Mouse (Mus musculus): Measurements from ENCODE around the gene Elavl1.
"Not testable (repeated sequence)": the region's sequence is repeated elsewhere in the genome, so short reads cannot be mapped to it uniquely, and the experiment has no call there.

Elavl1 gene

DNA sequence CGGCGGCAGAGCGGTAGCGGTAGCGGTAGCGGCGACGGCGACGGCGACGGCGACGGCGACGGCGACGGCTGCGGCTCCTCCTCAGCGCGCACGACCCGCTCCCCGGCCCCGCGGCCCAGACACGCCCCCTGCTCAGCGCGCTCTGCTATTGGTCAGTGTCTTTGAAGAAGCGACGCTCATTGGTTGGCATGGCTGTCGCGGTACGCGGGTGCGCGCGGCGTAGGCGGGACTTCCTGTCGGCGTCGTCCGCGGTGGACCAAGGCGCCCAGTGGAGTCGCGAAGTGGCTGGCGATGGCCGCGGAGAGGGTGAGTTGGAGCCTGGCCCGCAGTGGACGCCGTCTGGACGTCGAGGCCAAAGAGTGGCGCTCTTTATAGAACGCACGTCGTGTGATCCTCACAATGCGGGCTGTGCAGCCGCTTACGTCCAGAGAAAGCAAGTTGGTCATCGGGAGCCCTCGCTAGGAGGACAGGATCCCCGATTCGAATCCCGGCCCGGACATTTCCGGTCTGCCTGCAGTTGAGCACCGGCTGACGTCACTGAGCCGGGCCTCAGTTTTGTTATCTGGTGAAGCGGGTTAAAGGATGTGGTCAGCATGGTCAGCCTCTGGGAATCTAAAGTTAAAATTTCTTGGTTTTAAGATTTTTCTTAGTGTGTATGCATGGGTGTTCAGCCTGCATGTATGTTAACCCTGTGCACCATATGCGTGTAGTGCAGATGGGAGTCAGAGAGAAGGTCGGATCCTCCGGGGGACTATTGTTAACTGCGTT is at the start of gene Elavl1, which contains the start of gene Ccl25:
Gene Elavl1, minus strand, starts transcription at position 431 of the 768 bp plus-strand sequence.
Gene Ccl25, plus strand, starts transcription at position 228 of the 768 bp plus-strand sequence.
- DNase-seq (ENCODE audit: low read depth, low spot score) = peak; percentile 98

DNA sequence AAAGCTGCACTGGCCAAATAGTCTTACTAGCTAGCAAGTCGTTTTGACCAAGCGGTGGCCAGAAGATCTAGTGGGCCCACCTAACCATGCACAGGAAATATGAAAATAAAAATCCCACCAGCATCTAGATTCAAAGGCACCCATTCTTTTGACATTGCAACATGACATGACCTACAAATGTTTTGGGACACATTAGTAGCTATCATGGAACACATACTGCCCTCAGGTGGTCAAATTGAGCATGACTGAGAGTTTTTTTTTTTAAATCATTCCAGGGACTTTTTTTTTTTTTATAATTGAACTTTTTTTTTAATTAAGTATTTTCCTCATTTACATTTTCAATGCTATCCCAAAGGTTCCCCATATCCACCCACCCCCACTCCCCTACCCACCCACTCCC is 47.4 kb upstream of the Elavl1 start:
- DNase-seq (ENCODE audit: low read depth, low spot score) = peak; percentile 44

DNA sequence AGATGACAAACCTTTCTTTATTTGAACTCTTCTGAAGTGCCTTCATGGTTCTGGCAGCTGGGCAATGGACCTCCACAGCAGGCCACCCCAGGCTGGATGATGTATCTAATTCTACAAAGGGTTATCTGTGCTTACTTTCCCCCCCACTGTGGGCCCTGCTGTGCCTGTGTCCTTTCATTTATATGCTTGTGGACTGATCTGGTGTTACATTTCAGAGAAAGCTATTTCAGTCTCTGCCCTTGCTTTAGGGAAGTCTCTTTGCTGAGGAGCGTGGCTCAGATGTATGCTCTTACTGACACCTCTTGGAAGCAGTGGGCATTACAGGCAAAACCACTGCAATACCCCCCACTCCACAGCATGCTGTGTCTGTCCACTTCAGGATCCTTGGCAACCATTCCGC is 44.9 kb upstream of the Elavl1 start:
- DNase-seq (ENCODE audit: low read depth, low spot score) = peak; percentile 74

DNA sequence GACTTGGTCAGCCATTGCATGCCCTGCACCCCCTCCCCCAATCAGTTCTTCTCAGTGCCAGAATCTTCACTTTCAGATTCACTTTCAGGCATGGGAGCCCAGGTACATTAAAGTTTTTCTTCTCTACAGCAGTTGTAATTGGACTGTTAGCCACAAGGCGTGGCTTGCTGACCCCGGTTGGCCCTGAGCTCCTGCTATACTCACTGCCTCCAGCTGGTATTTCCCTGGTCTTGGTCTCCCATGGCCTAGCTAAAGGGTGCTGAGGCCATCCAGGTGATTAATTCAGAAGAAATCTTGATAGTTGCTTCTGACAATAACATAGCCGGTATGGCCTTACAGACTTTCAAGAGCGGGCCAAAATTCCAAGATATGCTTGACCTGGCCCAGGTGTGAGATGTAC is 43.3 kb upstream of the Elavl1 start:
- no peak for DNase-seq (ENCODE audit: low read depth, low spot score)

DNA sequence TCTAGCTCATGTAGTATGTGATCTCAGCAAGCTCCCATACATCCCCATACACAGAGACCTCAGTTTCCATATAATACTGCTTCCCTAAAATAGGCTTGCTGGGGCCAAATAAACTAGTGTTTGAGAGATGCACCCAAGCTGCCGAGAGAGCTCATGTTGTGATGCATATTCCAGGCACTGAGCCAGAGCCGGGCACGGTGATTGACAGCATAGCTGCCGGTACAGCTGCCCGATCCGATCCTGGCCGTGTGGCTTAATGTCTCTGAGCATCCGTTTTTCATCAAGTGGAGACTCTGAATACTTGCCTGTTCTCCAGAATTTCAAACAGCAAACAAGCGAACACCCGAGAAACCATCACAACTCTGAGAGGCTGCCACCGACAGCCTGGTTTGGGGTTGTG is 42.6 kb upstream of the Elavl1 start:
- DNase-seq (ENCODE audit: low read depth, low spot score) = no peak

DNA sequence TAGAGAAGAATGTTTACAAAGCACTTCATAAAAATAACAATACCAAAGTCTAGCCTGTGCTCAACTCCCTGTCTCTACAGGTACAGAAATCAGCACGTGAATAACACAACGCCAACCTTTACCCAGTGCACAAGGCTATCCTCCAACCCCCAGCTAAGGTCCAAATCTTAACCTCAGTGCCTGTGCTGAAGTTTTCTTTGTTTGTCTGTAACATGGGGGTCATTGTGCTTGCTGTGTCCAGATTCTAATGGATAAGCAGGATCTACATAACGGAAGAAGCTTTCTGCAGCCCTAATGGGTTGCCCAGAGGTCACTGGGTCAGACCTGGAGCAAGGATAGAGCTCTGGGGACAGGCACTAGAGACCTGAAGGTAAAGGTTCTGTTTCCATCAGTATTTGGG is 41.0 kb upstream of the Elavl1 start:
- DNase-seq (ENCODE audit: low read depth, low spot score) = no peak

DNA sequence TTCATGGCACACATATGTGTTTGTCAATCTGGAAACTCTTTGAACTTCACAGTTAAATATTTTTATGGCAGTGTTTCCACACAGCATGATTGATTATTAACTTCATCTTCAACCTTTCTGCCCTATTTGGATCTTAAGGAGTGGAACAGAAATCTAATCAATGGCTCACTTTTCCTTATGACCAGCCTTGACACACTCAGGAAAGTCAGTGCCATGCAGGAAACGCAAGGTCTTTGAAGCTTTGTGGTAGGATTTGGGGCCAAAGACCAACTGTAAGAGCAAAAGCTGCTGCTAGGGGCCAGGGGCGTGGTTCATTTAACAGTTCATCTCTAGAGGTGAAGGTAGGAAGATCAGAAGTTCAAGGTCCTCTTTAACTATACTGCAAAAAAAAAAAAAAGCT is 35.7 kb upstream of the Elavl1 start:
- no peak for DNase-seq (ENCODE audit: low read depth, low spot score)

DNA sequence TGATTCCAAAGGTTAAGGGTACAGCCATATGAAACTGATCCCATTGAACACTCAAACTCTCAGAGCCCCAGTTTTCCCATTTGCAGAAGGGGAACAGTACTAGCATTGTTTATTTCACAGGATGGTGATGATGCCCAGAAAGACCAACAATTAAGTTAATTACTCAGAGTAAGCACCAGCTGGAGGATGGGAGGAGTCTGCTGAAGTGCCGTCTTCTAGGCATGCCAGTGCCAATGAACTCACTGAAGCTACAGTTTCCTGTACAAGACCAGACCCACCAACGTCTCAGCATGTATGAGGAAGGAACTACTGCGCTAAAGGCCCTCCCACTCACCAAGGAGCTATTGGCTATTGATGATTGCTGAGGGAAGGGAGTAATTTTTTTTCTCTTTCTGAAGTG is 34.1 kb upstream of the Elavl1 start:
- no peak for DNase-seq (ENCODE audit: low read depth, low spot score)

DNA sequence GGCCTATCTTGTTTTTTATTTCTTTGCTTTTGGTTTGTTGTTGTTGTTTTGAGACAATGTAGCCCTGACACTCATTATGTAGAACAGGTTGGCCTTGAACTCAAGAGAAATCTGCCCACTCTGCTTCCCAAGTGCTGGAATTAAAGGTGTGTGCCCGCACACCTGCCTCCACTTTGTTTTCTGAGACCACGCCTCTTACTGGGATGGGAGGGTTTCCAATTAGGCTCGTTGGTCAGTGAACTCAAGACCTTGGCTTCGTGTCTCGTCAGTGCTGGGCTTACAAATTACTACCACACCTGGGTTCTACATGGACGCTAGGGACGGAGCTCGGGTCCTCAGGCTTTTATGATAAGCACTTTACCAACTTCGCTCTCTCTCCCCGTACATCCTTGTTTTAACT is 30.2 kb upstream of the Elavl1 start:
- DNase-seq (ENCODE audit: low read depth, low spot score) = no peak

DNA sequence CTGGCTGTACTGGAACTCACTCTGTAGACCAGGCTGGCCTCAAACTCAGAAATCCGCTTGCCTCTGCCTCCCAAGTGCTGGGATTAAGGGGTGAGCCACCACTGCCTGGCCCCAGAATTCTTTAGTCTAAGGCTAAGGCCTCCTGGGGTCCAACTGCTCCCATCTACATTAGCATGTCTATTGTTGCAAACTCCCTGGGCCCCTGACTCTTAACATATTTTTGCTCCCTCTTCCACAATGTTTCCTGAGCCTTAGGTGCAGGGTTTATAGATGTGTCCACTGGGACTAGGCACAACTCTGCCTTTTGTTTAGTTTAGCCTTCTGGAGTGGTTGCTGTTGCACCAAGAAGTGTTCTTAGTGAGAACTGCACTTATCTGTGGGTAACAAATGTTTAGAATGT is 29.3 kb upstream of the Elavl1 start:
- no peak for DNase-seq (ENCODE audit: low read depth, low spot score)

DNA sequence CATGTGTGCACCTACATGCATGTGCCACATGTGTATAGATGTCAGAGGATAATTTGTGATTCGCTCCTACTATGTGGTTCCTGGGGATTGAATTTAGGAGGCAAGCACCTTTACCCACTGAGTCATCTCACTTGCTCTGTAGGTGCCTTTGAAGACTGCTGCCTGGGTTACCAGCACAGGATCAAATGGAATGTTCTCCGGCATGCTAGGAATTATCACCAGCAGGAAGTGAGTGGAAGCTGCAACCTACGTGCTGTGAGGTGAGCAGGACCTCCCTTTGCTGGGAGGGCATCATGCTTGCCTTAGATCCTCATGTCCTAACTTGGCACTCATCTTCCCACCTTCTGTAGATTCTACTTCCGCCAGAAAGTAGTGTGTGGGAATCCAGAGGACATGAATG is 28.5 kb upstream of the Elavl1 start:
- no peak for DNase-seq (ENCODE audit: low read depth, low spot score)

DNA sequence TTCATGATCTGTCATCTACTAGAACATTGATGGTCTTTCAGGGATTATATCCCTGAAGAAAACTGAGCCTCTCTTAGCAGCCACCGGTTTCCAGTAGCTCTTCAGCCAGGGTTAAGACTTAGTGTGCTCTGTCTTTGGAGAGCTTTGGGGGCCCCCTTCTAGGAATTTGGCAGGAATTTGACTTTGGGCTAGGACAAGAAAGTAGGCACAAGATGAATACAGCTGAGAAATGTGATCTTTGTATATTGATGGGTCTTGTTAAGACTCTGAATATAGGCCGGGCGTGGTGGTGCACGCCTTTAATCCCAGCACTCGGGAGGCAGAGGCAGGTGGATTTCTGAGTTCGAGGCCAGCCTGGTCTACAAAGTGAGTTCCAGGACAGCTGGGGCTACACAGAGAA is 27.3 kb upstream of the Elavl1 start:
- not testable (repeated sequence) for DNase-seq (ENCODE audit: low read depth, low spot score)

DNA sequence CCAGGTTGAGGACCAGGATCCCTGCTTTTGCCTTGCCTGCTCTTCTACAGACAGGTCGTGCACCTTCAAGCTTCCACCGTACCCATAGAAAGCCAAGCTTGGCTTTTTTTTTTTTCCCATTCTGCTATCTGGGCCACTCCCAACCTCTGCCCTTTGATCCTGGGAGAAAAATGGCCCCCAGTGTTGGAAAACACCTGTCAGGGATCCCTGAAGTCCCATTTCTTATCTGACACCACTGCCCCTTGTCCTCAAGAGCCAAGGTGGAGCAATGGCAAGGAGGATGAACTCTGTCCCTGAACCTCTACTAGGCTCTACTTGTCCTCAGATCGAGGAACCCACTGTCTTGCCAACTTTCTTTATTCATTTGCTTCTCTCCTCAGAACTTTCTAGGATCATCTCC is 25.4 kb upstream of the Elavl1 start:
- no peak for DNase-seq (ENCODE audit: low read depth, low spot score)

DNA sequence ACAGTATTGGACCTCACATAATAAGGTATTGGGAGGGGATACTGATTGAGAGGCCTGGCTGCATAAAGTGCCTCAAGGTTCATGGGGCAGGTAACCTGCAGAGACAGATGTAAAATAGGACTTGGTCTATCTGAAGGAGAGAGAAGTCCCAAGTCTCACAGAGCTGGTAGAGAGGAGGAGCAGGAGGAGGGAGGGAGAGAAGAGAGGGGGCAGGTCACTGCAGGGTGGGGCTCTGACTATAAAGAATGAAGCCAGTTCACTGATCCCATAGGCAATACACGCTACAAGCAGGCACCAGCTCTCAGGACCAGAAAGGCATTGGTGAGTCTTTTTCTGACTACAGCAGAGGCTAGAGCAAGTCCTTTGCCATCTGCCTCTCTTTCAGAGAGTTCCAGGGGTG is 24.1 kb upstream of the Elavl1 start:
- DNase-seq (ENCODE audit: low read depth, low spot score) = no peak

DNA sequence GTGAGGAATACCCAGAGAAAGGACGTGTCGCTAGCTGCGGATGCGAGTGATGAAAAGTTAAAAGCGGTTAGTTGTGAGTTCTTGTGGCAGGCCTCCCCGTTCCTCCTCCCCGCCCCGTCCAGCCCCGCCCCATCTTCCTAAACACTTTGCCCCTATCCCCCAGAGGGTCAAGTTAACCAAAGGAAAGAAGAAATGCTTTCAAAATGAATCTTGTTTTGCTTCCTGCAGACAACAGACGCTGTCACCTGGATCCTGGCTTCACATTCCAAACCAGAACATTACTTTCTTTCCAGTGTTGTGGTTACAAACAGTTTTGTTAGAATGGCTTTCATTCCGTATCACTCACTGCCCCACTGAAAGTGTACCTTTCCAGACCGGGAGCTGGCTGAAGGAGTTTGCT is 23.1 kb upstream of the Elavl1 start:
- no peak for DNase-seq (ENCODE audit: low read depth, low spot score)

DNA sequence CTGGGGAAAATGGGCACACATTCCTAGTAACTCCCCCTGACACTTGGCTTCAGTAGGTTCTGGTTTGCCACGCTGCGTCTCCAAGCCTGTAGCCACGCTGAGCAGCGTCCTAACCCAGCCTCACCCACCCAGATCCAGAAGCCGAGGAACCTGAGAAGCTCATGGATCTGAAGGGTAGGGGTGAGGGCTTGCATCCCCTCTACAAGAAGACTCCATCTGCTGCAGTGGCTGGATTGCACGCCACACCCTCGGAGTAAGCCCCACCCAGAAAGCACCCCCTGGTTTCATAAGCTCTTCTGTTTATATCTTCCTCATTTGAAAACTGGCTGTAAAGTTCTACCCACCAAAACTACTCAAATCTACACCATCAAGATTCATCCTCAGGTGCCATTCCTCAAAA is 22.4 kb upstream of the Elavl1 start:
- no peak for DNase-seq (ENCODE audit: low read depth, low spot score)

DNA sequence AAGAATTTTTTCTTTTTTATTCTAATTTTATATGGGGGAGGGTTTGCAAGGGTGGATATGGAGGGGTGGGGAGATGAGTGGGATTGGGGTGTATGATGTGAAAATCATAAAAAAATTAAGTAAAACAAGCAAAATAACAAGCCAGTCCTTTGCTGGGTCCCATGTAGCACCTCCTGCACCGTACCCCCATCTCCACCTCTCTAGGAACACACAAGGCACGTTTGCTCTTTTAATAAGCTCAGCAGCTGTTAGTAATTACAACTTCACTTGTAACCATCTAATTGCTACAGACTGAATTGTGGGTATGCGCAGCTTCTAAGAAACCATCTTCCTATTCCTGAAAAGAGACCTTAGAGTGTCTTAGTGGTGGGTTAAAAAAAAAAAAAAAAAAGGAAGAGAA is 15.0 kb upstream of the Elavl1 start:
- no peak for DNase-seq (ENCODE audit: low read depth, low spot score)

DNA sequence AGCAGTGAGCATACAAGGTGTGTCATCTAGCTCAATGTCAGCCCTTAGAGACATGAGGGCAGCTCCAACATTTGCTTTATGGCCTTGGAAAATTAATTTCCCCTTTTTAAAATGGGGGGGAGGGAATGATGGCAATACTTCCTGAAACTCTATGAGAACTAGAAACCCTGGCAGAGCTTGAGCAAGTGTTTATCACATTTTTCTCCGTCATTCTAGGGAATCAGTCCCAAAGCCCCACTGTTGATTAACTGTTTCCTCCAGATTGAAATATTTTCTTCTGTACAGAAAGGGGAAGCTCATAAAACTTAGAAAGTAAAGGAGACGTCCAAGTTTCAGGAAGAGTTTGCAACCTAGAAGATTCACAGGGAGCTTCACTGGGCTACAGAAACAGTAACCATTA is 10.5 kb upstream of the Elavl1 start:
- DNase-seq (ENCODE audit: low read depth, low spot score) = no peak

DNA sequence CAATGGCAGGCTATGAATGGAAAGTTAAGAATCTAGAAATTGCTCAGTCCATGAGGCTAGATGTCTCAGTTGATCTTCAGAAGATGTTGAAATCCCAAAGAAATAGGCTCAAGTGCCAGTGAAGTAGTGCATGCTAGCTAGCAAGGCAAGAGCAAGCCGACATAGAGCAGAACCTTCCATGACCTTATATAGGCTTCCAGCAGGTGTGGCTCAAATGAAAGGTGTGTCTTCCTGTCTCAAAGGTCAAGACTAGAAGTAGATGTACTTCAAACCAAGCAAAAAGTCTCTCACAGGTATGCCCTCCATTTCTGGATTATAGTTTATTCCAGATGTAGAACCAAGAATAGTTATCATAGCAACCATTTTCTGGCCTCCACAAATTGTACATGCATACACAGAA is 8.8 kb upstream of the Elavl1 start:
- DNase-seq (ENCODE audit: low read depth, low spot score) = no peak

DNA sequence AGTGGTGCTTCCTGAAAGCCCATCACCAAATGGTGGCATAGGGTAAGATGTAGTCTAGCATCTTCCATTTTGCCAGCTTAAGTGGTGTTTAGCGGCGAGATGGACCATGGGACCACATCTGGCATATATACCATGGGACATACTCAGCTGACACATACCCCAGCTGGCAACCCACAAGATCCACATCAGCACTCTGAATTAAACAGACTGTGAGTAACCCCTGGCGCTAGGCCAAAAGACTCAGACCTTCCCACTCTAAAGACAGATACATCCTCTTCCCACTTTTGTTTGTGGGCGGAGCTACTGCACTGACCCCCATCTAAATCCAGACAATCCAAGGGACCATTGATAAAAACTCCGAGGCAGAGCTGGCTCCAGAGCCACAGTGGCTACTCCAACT is 3.8 kb upstream of the Elavl1 start:
- no peak for DNase-seq (ENCODE audit: low read depth, low spot score)

DNA sequence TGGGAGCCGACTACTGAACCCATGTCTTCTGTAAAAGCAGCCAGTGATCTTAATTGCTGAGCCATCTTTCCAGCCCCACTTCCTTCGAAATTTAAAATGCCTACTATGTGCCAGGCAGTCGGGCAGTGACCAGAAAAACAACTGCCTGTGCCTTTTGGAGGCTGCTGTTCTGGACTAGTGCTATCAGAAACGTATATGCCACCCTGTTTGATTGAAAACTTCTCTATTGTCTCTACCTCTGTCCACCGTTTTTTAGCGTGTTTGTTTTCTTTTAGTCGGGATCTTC is 481 bp upstream of the Elavl1 start:
- DNase-seq (ENCODE audit: low read depth, low spot score) = no peak

DNA sequence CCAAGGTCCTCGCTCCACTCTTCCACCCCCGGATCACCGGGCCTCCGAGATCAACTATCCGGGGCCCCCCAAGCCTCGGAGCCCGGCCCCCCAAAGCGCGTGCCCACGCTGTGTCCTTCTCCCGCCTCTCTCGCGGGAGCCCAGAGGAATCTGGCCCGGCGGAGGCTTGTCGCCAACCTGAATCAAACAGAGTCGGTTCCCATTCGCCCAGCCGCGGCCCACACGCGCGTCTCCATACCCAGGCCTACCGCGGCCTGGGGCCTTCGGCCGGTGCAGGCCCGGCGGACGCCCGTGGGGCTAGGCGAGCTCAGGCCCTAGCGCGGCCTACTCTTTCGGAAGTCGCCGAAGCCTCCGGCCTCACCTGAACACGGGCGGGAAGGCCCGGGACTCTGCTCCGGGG is 688 bp downstream of the Elavl1 start:
- no peak for DNase-seq (ENCODE audit: low read depth, low spot score)

DNA sequence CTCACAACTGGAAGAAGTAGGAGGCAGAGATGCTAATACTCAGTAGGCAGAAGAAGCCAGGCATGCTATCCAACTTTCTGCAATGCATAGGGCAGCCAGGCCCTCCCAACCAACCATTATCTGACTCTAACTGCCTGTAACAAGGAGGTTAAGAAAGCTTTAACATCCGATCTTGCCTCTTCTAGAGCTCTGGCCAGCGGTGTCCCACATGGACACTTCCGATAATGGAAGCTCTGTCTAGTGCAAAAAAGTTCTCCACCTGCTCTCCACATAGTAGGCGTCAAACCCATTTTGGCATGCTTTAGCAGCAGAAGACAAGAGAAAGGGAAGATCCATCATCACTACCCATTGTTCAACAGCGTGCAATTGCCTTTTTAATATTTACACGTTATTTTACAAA is 1.3 kb downstream of the Elavl1 start:
- DNase-seq (ENCODE audit: low read depth, low spot score) = no peak

DNA sequence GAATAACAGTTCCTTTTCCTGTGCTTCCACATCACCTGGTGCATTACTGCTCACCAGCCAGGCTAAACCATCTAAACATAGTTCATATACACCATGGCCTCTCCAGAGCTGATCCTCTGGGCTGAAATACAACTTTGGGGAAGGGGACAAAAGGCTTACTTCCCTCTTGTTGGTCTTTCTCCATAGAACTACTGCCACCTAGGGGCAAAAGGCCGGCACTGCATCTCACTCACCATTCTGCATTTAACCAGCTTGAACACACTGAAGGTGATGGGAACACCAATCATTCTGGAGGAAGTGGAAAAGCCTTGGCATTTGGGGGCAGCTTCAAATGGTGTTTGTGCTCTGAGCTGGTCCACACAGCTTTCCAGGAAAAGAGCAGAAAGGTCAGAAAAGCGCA is 2.7 kb downstream of the Elavl1 start:
- DNase-seq (ENCODE audit: low read depth, low spot score) = peak; percentile 87

Measured in CD4-positive, CD25-positive, alpha-beta regulatory T cell, adult 2 months (primary cell).